Mouse (Mus musculus) liver, postnatal 0 days (tissue): ENCODE data around the gene Scin. TPM values are rescaled to one million over a fixed set of nuclear protein-coding genes. Genes with fewer than 3 reads are reported as not detected.
"Not testable (repeated sequence)": the region's sequence is repeated elsewhere in the genome, so short reads cannot be mapped to it uniquely, and the experiment has no call there.

Experiments used
- ATAC-seq: fragments of 200-750 bp; cut with Nextera tagmentation; 2 replicates; pipeline ENCODE4 v1.8.0; 2017; ENCODE audit warnings: mild to moderate bottlenecking, moderate library complexity
- DNase-seq: peaks from one replicate; pipeline ENCODE4 v3.0.0-alpha.2; 2016
- H3K27ac ChIP-seq: fragments of 300-500 bp; sonication (generic); 2 replicates; pipeline ENCODE4 v1.5.1; 2014; ENCODE audit warnings: antibody characterized with exemption, moderate library complexity, mild to moderate bottlenecking, low read depth
- H3K27me3 ChIP-seq: fragments of 300-500 bp; sonication (generic); 2 replicates; pipeline ENCODE4 v1.6.1; 2014; ENCODE audit warnings: low read length, control low read depth, mixed read lengths; ENCODE audit not compliant: insufficient read depth
- H3K36me3 ChIP-seq: fragments of 300-500 bp; sonication (generic); replicated peaks from 2 replicates; pipeline ENCODE4 v1.6.1; 2014; ENCODE audit warnings: mild to moderate bottlenecking, control low read depth, low read length, moderate library complexity, mixed read lengths; ENCODE audit not compliant: insufficient read depth
- H3K4me1 ChIP-seq: fragments of 300-500 bp; sonication (generic); 2 replicates; pipeline ENCODE4 v1.6.1; 2014; ENCODE audit warnings: antibody characterized with exemption, mild to moderate bottlenecking, control low read depth; ENCODE audit not compliant: insufficient read depth
- H3K4me2 ChIP-seq: fragments of 300-500 bp; sonication (generic); 2 replicates; pipeline ENCODE4 v1.6.1; 2014; ENCODE audit warnings: low read depth, mild to moderate bottlenecking, low read length, moderate library complexity, mixed read lengths
- H3K4me3 ChIP-seq: fragments of 300-500 bp; sonication (generic); 2 replicates; pipeline ENCODE4 v1.5.1; 2014; ENCODE audit warnings: low read depth, low read length
- H3K9ac ChIP-seq: fragments of 300-500 bp; sonication (generic); replicated peaks from 2 replicates; pipeline ENCODE4 v1.6.1; 2014; ENCODE audit warnings: mild to moderate bottlenecking, moderate library complexity
- H3K9me3 ChIP-seq: fragments of 300-500 bp; sonication (generic); 2 replicates; pipeline ENCODE4 v1.6.1; 2016; ENCODE audit warnings: mild to moderate bottlenecking, control low read depth, low read length, mixed read lengths
- CTCF ChIP-seq: sonication (generic); IDR thresholded peaks from 2 replicates; pipeline ENCODE4 v1.5.1; 2016; ENCODE audit warnings: antibody characterized with exemption, low read depth
- EP300 ChIP-seq: IDR thresholded peaks from 2 replicates; pipeline ENCODE4 v1.6.1; 2016; ENCODE audit warnings: antibody characterized with exemption, low read depth, mild to moderate bottlenecking
- WGBS: fragments of 180-500 bp; shearing (Covaris S2); extraction: QIAGEN DNeasy Blood & Tissue Kit; methylation state at CpG from one replicate; pipeline ENCODE4 v1.1.7; 2014; ENCODE audit not compliant: insufficient replicate concordance; 5-methylcytosine and 5-hydroxymethylcytosine counted together
- polyA plus RNA-seq: library from polyadenylated mRNA; unstranded; fragments of >200 nt; fragmentation: Nextera tagmentation; extraction: Ambion mirVana; gene quantifications from 2 replicates; pipeline ENCODE4 v1.2.1, GENCODE M21; 2015

Scin gene
- 0.07 TPM in 1 of 2 replicates, not detected in the other for polyA plus RNA-seq

DNA sequence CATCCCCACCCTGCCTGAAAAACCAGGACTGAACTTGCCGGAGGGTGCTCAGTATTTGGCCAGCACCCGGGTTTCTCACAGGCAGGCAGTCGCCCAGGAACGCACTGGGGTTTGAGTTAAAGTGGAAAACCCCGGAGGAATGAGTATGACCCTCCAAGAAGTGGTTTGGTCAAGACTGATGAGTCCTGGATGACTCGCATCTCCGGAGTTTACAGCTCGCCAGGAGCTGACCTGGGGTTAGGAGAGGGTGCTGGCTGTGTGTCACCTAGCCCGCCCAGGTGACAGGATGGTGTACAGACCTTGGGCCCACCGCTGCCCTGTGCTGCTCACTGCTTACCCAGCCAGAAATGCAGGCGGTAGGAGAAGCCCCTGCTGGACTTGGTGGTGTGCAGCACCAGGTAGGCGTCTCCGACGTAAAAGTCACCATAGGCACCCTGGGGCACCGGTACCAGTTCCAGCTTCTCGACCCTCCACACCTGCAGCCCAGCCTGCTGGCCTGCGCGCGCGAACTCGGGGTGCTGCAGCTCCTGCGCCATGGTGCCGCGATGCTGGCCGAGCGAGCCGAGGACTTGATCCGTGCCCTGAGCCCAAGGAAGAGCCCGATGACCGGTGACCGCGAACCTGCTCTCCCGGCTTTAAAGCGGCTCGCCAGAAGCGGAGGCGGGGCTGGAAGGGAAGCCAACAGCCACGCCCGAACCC is at the start of gene Scin:
Scin (minus strand) TSS at position 656 of the 699 bp plus-strand sequence.
- DNase-seq (peak; percentile 14), ATAC-seq (no peak)
- Histone ChIP-seq H3K4me2 (peak within 1 kb of the TSS; percentile 64), H3K4me3 (peak within 1 kb of the TSS; percentile 30), H3K9ac (no peak within 1 kb of the TSS), H3K36me3 (no peaks in the 10 kb centered on the region), H3K27ac (no peak within 1 kb of the TSS), H3K27me3 (peaks cover 23% of the 10 kb centered on the region), H3K4me1 (peaks cover 5% of the 10 kb centered on the region; the same call in 1 of the 2 replicates), H3K9me3 (no peaks in the 10 kb centered on the region)
- TF ChIP-seq EP300 (no peak), CTCF (no peak)
- 1% methylated on average over 39 of the region's 39 CpGs for WGBS

DNA sequence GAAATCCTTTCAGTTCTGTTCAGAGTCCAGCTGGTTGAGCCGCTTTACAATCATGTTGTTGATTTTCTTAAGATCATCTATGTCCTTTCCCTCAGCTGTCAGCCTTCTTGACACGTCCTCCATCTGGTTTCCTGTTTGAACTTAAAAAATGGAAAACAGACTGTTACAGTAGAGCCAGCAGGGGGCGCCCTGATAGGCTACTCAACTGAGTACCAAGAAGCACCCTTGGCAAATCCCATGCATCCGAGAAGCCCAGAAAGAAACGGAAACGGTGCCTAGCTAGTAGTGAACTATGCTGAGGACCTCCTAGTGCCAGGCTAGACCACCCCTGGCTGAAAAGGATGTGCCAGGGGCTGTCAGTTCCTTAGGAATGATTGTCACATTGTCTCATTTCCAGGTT is 43.1 kb upstream of the Scin start:
- WGBS: 39% methylated on average over 6 of the region's 6 CpGs
- no peak overlapping the region for H3K4me2 ChIP-seq
- ATAC-seq (no peak), DNase-seq (peak; percentile 31)
- TF ChIP-seq CTCF (peak; percentile 61), EP300 (no peak)
- no peaks in the 10 kb centered on the region for H3K36me3 ChIP-seq
- no peaks in the 10 kb centered on the region for H3K27me3 ChIP-seq
- no peak overlapping the region for H3K9ac ChIP-seq
- H3K4me1 ChIP-seq: no peaks in the 10 kb centered on the region
- H3K4me3 ChIP-seq: no peak overlapping the region
- H3K27ac ChIP-seq: no peak overlapping the region
- H3K9me3 ChIP-seq: no peaks in the 10 kb centered on the region

GRCm38 (mm10) chr12:40176158-40176557 is 42.1 kb upstream of the Scin start:
- DNase-seq: no peak
- 64% methylated on average over 2 of the region's 2 CpGs for WGBS
- H3K4me2 ChIP-seq: no peak overlapping the region
- ATAC-seq: no peak
- H3K9me3 ChIP-seq: no peaks in the 10 kb centered on the region
- H3K27me3 ChIP-seq: no peaks in the 10 kb centered on the region
- no peaks in the 10 kb centered on the region for H3K4me1 ChIP-seq
- no peak overlapping the region for H3K9ac ChIP-seq
- TF ChIP-seq CTCF (no peak), EP300 (no peak)
- no peaks in the 10 kb centered on the region for H3K36me3 ChIP-seq
- H3K4me3 ChIP-seq: no peak overlapping the region
- no peak overlapping the region for H3K27ac ChIP-seq

DNA sequence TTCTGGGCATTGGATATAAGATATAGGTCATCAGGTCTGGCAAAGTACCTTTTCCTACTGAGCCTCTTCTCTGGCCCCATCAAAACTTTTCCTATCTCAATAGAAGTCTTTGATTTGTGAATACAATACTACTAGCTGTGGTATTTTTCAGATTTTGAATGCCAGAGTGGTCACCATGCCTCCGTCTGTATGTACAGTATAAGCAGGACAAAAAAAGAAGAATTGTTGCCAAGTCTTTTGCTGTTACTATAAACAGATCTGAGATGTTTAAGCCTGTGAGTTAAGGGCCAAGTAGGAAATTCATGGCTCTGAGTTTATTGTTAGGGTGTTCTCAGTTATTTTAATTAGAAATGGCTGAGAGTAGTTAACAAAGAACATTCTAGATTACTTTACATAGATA is 41.1 kb upstream of the Scin start:
- not testable (repeated sequence) for DNase-seq, H3K4me3 ChIP-seq, H3K9me3 ChIP-seq, H3K4me2 ChIP-seq, H3K4me1 ChIP-seq, H3K36me3 ChIP-seq, H3K9ac ChIP-seq, ATAC-seq, H3K27me3 ChIP-seq, H3K27ac ChIP-seq
- 58% methylated on average over 1 of the region's 1 CpGs for WGBS

DNA sequence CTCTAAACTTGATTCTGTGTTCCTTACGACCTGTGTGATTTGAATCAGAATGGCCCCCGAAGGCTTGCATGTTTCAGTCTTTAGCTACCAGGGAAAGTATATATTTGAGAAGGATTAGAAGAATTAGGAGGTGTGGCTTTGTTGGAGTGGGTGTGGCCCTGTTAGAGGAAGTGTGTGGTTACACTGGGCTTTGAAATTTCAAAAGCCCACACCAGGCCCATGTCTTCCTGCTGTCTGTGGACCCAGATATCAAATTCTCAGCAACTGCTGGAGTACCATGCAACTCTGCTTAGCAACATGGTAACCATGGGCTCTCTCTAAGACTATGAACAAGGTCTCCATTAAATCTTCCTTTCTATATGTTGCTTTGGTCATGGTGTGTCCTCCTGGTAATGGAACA is 37.6 kb upstream of the Scin start:
- no peak for TF ChIP-seq EP300
- no peak for TF ChIP-seq CTCF
- Histone ChIP-seq H3K4me2 (no peak overlapping the region), H3K36me3 (no peaks in the 10 kb centered on the region), H3K27me3 (no peaks in the 10 kb centered on the region), H3K9me3 (no peaks in the 10 kb centered on the region), H3K4me3 (no peak overlapping the region), H3K4me1 (no peaks in the 10 kb centered on the region), H3K9ac (no peak overlapping the region), H3K27ac (no peak overlapping the region)
- DNase-seq: no peak
- WGBS: 84% methylated on average over 2 of the region's 2 CpGs
- no peak for ATAC-seq

DNA sequence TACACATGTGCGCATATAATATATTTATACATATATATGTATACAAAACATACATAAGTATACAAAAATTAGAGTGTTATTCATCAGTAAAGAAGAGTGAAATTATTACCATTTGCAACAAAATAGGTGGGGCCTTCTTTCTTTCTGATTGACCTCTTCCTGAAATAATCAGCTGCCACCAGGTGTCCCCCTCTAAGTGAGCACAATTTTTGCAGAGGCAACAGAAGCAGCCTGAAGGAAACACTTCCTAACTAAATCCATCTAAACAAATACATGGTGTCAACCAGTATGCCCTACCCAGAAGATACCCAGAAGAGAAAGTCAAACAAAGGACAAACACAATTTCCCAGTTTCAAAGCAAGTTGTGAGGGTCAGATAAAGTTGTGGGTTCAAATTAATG is 35.6 kb upstream of the Scin start:
- WGBS: 92% methylated on average over 1 of the region's 1 CpGs

More for the DNA sequence above, 35.6 kb upstream of the Scin start:
- TF ChIP-seq EP300: no peak
- no peak for TF ChIP-seq CTCF
- no peaks in the 10 kb centered on the region for H3K9me3 ChIP-seq
- DNase-seq (no peak), ATAC-seq (no peak)
- no peaks in the 10 kb centered on the region for H3K36me3 ChIP-seq
- H3K9ac ChIP-seq: no peak overlapping the region
- no peak overlapping the region for H3K4me2 ChIP-seq
- H3K27me3 ChIP-seq: no peaks in the 10 kb centered on the region
- no peak overlapping the region for H3K4me3 ChIP-seq
- H3K27ac ChIP-seq: no peak overlapping the region
- H3K4me1 ChIP-seq: no peaks in the 10 kb centered on the region
